Mouse (Mus musculus): ENCODE measurements around the gene Ush1c.

GRCm38 (mm10) chr7:46179431-46180275, 58.6 kb downstream of the Ush1c start, which contains the start of gene Abcc8:
- TF ChIP-seq CTCF (IDR thresholded peaks at IDR 0.05; ENCODE audit: control insufficient read depth, insufficient read depth, insufficient replicate concordance, low read depth, low read length): no peak
- TF ChIP-seq POLR2A (IDR thresholded peaks at IDR 0.05; ENCODE audit: control insufficient read depth, low read depth, low read length): no peak

All from testis, adult 2 months (tissue).